Mouse (Mus musculus) splenic B cell, adult 2 months (primary cell): ENCODE results near the gene Nfyc.

Experiments used
- DNase-seq: peaks from one replicate; pipeline ENCODE4 v3.0.0-alpha.2; 2011; ENCODE audit warnings: low read depth, low spot score
- H3K27me3 ChIP-seq: 2 replicates; pipeline ENCODE4 v1.6.1; 2012; ENCODE audit warnings: mild to moderate bottlenecking, low read length, moderate library complexity, mixed read lengths; ENCODE audit not compliant: control insufficient read depth, poor library complexity, insufficient read depth, severe bottlenecking
- H3K36me3 ChIP-seq: 2 replicates; pipeline ENCODE4 v1.6.1; 2012; ENCODE audit warnings: mild to moderate bottlenecking, low read length, moderate library complexity, mixed read lengths; ENCODE audit not compliant: control insufficient read depth, poor library complexity, insufficient read depth, severe bottlenecking

The Nfyc gene

DNA sequence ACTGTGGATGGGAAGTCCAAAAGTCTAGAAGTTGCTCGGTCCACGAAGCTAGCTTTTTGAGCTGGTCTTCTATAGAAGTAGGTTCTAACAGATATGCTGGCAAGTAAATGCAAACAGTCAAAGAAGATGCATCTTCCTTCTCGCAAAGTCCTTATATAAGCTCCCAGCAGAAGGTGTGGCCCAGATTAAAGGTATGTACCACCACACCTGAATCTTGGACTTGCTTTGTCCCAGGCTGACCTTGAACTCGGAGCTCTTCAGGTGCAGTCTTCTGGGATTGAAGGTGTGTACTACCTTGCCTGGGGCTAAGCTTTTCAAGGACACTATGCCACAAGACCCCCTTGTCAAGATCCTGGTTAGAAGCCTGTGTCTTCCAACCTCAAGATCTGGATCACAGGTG lies at the start of gene Nfyc:
Gene Nfyc (minus strand): TSS at position 101 of the 400 bp plus-strand sequence.
- no peak for DNase-seq
- Histone ChIP-seq H3K36me3 (no peaks in the 10 kb centered on the region), H3K27me3 (no peaks in the 10 kb centered on the region)

GRCm38 (mm10) chr4:120880731-120881432 lies 49.5 kb upstream of the Nfyc start:
- Histone ChIP-seq H3K27me3 (no peaks in the 10 kb centered on the region), H3K36me3 (no peaks in the 10 kb centered on the region)
- DNase-seq: no peak

DNA sequence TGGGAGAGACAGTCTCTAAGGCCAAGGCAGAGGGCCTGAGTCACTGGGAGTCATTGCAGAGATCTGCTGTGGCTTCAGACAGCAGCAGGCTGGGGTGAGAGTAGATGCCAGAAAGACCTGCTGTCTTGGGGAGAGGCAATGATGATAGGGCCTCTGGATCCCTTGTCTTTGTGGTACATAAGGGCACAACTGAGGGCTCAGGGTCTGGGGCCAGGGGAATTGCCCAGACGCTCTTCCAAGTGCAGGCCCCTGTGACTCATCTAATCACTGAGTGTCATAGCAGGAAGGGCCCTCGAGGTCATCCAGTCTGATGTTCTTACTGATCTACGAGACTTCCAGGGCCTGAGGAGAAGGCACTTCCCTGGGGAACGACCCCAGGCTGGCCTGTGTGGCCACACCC lies 48.0 kb upstream of the Nfyc start:
- Histone ChIP-seq H3K27me3 (no peaks in the 10 kb centered on the region), H3K36me3 (no peaks in the 10 kb centered on the region)
- no peak for DNase-seq

- DNase-seq: no peak
- Histone ChIP-seq H3K36me3 (no peaks in the 10 kb centered on the region), H3K27me3 (no peaks in the 10 kb centered on the region)
Observed at GRCm38 (mm10) chr4:120878728-120879127, 47.4 kb upstream of the Nfyc start.

GRCm38 (mm10) chr4:120875961-120876360 lies 44.6 kb upstream of the Nfyc start:
- no peaks in the 10 kb centered on the region for H3K36me3 ChIP-seq
- no peak for DNase-seq

GRCm38 (mm10) chr4:120870262-120870748 lies 38.9 kb upstream of the Nfyc start:
- no peaks in the 10 kb centered on the region for H3K27me3 ChIP-seq
- DNase-seq: no peak
- no peaks in the 10 kb centered on the region for H3K36me3 ChIP-seq

More at GRCm38 (mm10) chr4:120875961-120876360, 44.6 kb upstream of the Nfyc start:
- H3K27me3 ChIP-seq: no peaks in the 10 kb centered on the region

- H3K27me3 ChIP-seq: no peaks in the 10 kb centered on the region
- H3K36me3 ChIP-seq: no peaks in the 10 kb centered on the region
- DNase-seq: no peak
Observed at GRCm38 (mm10) chr4:120868988-120869387, 37.6 kb upstream of the Nfyc start.

DNA sequence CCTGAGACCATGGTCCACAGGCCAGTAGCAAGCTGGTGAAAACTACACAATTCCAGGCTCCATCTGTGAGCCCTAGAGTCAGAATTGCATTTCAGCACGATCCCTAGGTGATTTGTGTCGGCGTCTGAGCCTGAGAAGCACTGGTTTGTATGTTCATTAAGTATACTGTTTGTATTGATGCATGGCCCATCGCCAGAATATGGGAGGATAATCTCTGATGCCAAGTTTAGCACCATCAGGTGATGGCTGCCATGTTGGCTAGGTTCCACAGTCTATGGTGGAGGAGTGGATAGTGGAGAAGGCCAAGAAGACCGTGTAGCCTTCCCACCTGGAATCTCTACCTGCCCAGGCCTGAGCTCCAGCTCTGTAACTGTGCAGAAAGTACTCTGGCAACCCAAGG lies 36.9 kb upstream of the Nfyc start:
- Histone ChIP-seq H3K27me3 (no peaks in the 10 kb centered on the region), H3K36me3 (no peaks in the 10 kb centered on the region)
- no peak for DNase-seq

GRCm38 (mm10) chr4:120866211-120866610 lies 34.8 kb upstream of the Nfyc start:
- no peaks in the 10 kb centered on the region for H3K36me3 ChIP-seq
- peak; percentile 28 for DNase-seq
- no peaks in the 10 kb centered on the region for H3K27me3 ChIP-seq

GRCm38 (mm10) chr4:120859865-120860264 lies 28.5 kb upstream of the Nfyc start:
- H3K36me3 ChIP-seq: no peaks in the 10 kb centered on the region
- no peak for DNase-seq
- peaks cover under 1% of the 10 kb centered on the region; the same call in 1 of the 2 replicates for H3K27me3 ChIP-seq

DNA sequence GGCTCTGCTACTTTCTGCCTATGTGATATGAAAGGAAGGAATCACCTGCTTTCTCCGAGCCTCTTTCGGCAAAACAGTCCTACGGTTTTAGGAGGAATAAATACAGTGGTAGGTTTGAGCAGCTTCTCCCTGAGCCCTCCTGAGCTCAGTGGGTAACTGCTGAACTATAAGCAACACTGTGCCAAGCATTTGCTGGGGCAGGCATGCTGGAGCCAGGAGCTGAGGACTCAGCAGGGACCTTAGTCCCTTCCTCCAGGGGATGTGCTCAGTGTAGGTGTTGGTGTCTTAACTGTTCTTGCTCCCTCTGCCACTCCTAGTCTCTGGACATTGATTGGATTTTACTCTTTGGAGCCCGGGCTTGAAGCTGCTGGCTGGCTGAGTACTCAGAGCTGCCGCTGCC lies 25.0 kb upstream of the Nfyc start:
- Histone ChIP-seq H3K27me3 (peaks cover 6% of the 10 kb centered on the region; the same call in 1 of the 2 replicates), H3K36me3 (no peaks in the 10 kb centered on the region)
- DNase-seq: no peak

DNA sequence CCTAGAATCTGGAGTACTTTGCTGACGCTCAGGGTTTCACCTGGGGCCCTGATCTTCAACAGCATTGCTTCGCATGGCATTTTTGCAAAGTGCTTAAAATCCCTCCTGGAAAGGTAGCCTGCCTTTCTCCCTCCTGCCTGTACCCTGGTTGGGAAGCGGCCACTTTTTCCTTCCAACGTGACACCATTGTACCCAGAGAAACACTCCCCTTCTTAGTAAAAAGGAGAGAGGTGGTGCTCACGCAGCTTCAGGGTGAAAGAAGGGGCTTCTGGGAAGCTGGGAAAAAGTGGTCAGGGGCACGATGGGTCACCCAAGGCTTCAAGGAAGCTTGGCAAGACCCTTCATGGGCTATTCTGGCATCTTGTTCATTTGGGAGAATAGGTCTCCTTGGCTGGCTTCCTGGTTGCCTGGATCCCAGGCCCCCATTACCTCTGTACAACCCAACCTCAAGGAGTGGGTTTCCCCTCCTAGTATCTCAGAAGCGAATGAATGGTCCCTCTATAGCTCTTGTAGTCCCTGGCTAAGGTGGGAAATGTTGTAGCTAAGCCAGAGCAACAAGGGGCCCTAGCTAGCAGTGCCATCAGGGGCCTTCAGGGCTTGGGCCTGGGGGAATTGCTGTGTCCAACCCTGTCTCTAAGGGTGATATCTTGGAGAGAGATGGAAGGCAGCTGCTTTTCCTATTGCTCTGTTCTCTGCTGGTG lies 24.1 kb upstream of the Nfyc start:
- no peaks in the 10 kb centered on the region for H3K36me3 ChIP-seq
- DNase-seq: no peak
- peaks cover 6% of the 10 kb centered on the region; the same call in 1 of the 2 replicates for H3K27me3 ChIP-seq

DNA sequence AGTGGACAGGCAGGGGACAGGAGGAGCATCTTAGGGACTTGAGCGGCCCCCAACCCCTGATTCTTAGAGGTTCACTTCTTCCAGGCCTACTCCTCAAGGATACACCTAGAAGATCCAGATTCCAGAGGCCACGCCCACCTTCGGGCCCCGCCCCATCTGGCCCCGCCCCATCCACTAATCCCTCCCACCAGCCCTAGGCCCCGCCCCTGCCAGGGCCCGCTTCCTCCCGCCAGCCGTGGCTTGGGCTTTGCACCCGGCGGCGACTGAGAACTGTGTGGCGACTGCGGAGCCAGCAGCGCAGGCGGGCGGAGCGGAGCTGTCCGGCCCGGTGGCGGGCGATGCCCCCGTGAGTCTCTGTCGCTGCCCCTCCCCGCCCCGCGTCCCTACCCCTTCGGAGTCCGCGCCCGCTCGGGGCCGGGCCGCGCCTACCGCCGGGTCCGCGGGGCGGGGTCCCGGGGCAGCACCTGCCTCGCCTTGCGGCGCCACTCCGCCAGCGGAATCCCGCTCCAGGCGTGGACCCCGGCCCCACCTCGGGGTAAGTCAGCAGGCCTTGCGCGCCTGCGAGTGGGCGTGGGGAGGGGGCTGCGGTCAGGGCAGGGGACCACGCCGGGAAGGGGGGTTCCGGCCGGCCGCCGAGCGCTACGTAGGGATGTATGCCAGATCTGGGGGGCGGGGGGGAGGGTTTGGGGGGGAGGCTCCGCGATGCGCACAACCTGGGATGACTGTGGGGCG lies 23.4 kb upstream of the Nfyc start, which contains the start of gene Rims3:
Gene Rims3 (plus strand): TSS at position 229 of the 732 bp plus-strand sequence.
- peak; percentile 60 for DNase-seq
- Histone ChIP-seq H3K36me3 (no peaks in the 10 kb centered on the region), H3K27me3 (peaks cover 6% of the 10 kb centered on the region; the same call in 1 of the 2 replicates)

- Histone ChIP-seq H3K27me3 (peaks cover 6% of the 10 kb centered on the region; the same call in 1 of the 2 replicates), H3K36me3 (no peaks in the 10 kb centered on the region)
- peak; percentile 82 for DNase-seq
Observed at GRCm38 (mm10) chr4:120850946-120851345, 19.6 kb upstream of the Nfyc start.
